Mouse (Mus musculus): ENCODE results near the gene Cwc27.

Gene Cwc27

GRCm38 (mm10) chr13:104660042-104660680 lies 156.8 kb downstream of the Cwc27 start:
- ChIA-PET POLR2A (interaction anchor here in 1 of 4 experiments (1.3 kb wide), 1 partner anchor 54 kb away, joined by 3 read pairs; no protein-coding TSS in a partner anchor), CTCF (no interaction called here)

- ChIA-PET POLR2A (no interaction called here), CTCF (no interaction called here)
Measured at GRCm38 (mm10) chr13:104656666-104657272, 160.2 kb downstream of the Cwc27 start.

- ChIA-PET POLR2A (interaction anchor here in 1 of 4 experiments (1.1 kb wide), 1 partner anchor 10 kb away, joined by 4 read pairs; no protein-coding TSS in a partner anchor), CTCF (no interaction called here)
Measured at GRCm38 (mm10) chr13:104655137-104655536, 161.8 kb downstream of the Cwc27 start.

- ChIA-PET POLR2A (interaction anchor here in 2 of 4 experiments (0.5 to 0.6 kb wide), 2 partner anchors 11 to 275 kb away, joined by 3 read pairs; no protein-coding TSS in a partner anchor), CTCF (no interaction called here)
Measured at GRCm38 (mm10) chr13:104651763-104652162, 165.2 kb downstream of the Cwc27 start.

GRCm38 (mm10) chr13:104650654-104651053 lies 166.3 kb downstream of the Cwc27 start:
- ChIA-PET CTCF (no interaction called here), POLR2A (no interaction called here)

GRCm38 (mm10) chr13:104650145-104650544 lies 166.8 kb downstream of the Cwc27 start:
- POLR2A ChIA-PET = no interaction called here
- CTCF ChIA-PET = no interaction called here

- CTCF ChIA-PET = interaction anchor here in 1 of 4 experiments (0.6 kb wide), 1 partner anchor 9 kb away, joined by 4 read pairs; no protein-coding TSS in a partner anchor
- POLR2A ChIA-PET = interaction anchor here in 1 of 4 experiments (0.9 kb wide), 1 partner anchor 10 kb away, joined by 4 read pairs; no protein-coding TSS in a partner anchor
Measured at GRCm38 (mm10) chr13:104645778-104646425, 171.0 kb downstream of the Cwc27 start.

- ChIA-PET POLR2A (no interaction called here), CTCF (no interaction called here)
Measured at GRCm38 (mm10) chr13:104644185-104644584, 172.8 kb downstream of the Cwc27 start.

GRCm38 (mm10) chr13:104640694-104641454 lies 176.1 kb downstream of the Cwc27 start:
- ChIA-PET CTCF (no interaction called here), POLR2A (no interaction called here)

- POLR2A ChIA-PET = no interaction called here
- CTCF ChIA-PET = no interaction called here
Measured at GRCm38 (mm10) chr13:104638988-104639387, 178.0 kb downstream of the Cwc27 start.

- ChIA-PET CTCF (interaction anchor here in 1 of 4 experiments (0.6 kb wide), 1 partner anchor 9 kb away, joined by 5 read pairs; no protein-coding TSS in a partner anchor), POLR2A (interaction anchor here in 2 of 4 experiments (0.6 kb wide), 2 partner anchors 26 to 30 kb away, joined by 3 to 7 read pairs; no protein-coding TSS in a partner anchor)
Measured at GRCm38 (mm10) chr13:104635965-104636462, 180.9 kb downstream of the Cwc27 start.

- ChIA-PET CTCF (interaction anchor here in 1 of 4 experiments (0.8 kb wide), 1 partner anchor 26 kb away, joined by 3 read pairs; no protein-coding TSS in a partner anchor), POLR2A (no interaction called here)
Measured at GRCm38 (mm10) chr13:104634708-104635107, 182.2 kb downstream of the Cwc27 start.

- ChIA-PET POLR2A (interaction anchor here in 1 of 4 experiments (1.1 kb wide), 1 partner anchor 19 kb away, joined by 3 read pairs; no protein-coding TSS in a partner anchor), CTCF (no interaction called here)
Measured at GRCm38 (mm10) chr13:104632427-104633167, 184.3 kb downstream of the Cwc27 start.

GRCm38 (mm10) chr13:104631621-104632205 lies 185.2 kb downstream of the Cwc27 start:
- ChIA-PET CTCF (no interaction called here), POLR2A (interaction anchor here in 1 of 4 experiments (1.1 kb wide), 1 partner anchor 18 kb away, joined by 3 read pairs; no protein-coding TSS in a partner anchor)

GRCm38 (mm10) chr13:104630808-104631207 lies 186.1 kb downstream of the Cwc27 start:
- ChIA-PET POLR2A (no interaction called here), CTCF (no interaction called here)

GRCm38 (mm10) chr13:104629621-104630020 lies 187.3 kb downstream of the Cwc27 start:
- ChIA-PET CTCF (no interaction called here), POLR2A (no interaction called here)

GRCm38 (mm10) chr13:104628019-104628418 lies 188.9 kb downstream of the Cwc27 start:
- POLR2A ChIA-PET = no interaction called here
- CTCF ChIA-PET = no interaction called here
